8 mouse cellular contexts compared by ENCODE assay signal in genomic region chr12:103262017-103262865, GRCm38 (mm10). TPM values are rescaled to one million over a fixed set of nuclear protein-coding genes. Genes with fewer than 3 reads are reported as not detected.
A peak's percentile ranks its signal among the peaks of the same experiment; 100 is the strongest.
DNase-seq lines count a peak whose midpoint lies in the region; ATAC-seq and TF ChIP-seq lines count a peak whose summit lies in the region.

No protein-coding gene starts in this region.

- TF ChIP-seq EP300 in liver, embryonic 14.5 days (IDR thresholded peaks at IDR 0.05; ENCODE audit: low read depth): no peak

- no peaks in the 10 kb centered on the region for H3K4me1 ChIP-seq in liver, embryonic 14.5 days (replicated peaks; ENCODE audit: control insufficient read depth in 2 of 2, insufficient read depth in 2 of 2, low read length in 1 of 2)
- H3K4me1 ChIP-seq in hindbrain, embryonic 15.5 days (replicated peaks): peaks cover 5% of the 10 kb centered on the region; the same call in 1 of the 2 replicates

- no peaks in the 10 kb centered on the region for H3K36me3 ChIP-seq in liver, embryonic 14.5 days (replicated peaks; ENCODE audit: control insufficient read depth, insufficient read depth, low read depth)
- H3K36me3 ChIP-seq in hindbrain, embryonic 15.5 days: no peaks in the 10 kb centered on the region

- ATAC-seq in liver, embryonic 14.5 days (ENCODE audit: insufficient read depth): no peak
- no peak; the same call in 1 of the 2 replicates for ATAC-seq in hindbrain, embryonic 15.5 days (ENCODE audit: low FRiP score, low read depth)

- H3K27ac ChIP-seq in liver, embryonic 14.5 days: no peak overlapping the region
- peak overlapping the region; percentile 30; the same call in 1 of the 2 replicates for H3K27ac ChIP-seq in hindbrain, embryonic 15.5 days (replicated peaks)

- 45% methylated on average over 13 of the region's 13 CpGs for WGBS in liver, embryonic 14.5 days (ENCODE audit: insufficient replicate concordance)
- 52% methylated on average over 13 of the region's 13 CpGs for WGBS in hindbrain, embryonic 15.5 days

- H3K4me3 ChIP-seq in liver, embryonic 14.5 days (ENCODE audit: insufficient read depth in 1 of 2, low read depth in 2 of 2, low read length in 2 of 2): no peak overlapping the region
- no peak overlapping the region for H3K4me3 ChIP-seq in hindbrain, embryonic 15.5 days

- peak; percentile 65 for TF ChIP-seq CTCF in liver, embryonic 14.5 days (IDR thresholded peaks at IDR 0.05; ENCODE audit: low read depth)

- H3K9ac ChIP-seq in liver, embryonic 14.5 days (replicated peaks): no peak overlapping the region
- no peak overlapping the region for H3K9ac ChIP-seq in hindbrain, embryonic 15.5 days

- no peak for DNase-seq in liver, embryonic 14.5 days (ENCODE audit: low read depth in 3 of 3, low spot score in 3 of 3)
- no peak for DNase-seq in liver
- DNase-seq in adrenal gland, adult 2 months: peak; percentile 50
- DNase-seq in retina, embryonic 14.5 days (ENCODE audit: low spot score): peak; percentile 58
- no peak for DNase-seq in frontal cortex, postnatal 14 days (ENCODE audit: low spot score in 2 of 2)
- no peak for DNase-seq in layer of hippocampus, adult 9-11 months
- DNase-seq in layer of hippocampus, postnatal 14 days (ENCODE audit: low spot score in 2 of 2): no peak

- H3K9me3 ChIP-seq in liver, embryonic 14.5 days (ENCODE audit: control insufficient read depth, low read length): no peaks in the 10 kb centered on the region
- no peaks in the 10 kb centered on the region for H3K9me3 ChIP-seq in hindbrain, embryonic 15.5 days

- no peak overlapping the region for H3K4me2 ChIP-seq in liver, embryonic 14.5 days (ENCODE audit: low read depth)
- no peak overlapping the region for H3K4me2 ChIP-seq in hindbrain, embryonic 15.5 days

- H3K27me3 ChIP-seq in liver, embryonic 14.5 days (ENCODE audit: control insufficient read depth, insufficient read depth, low read length): no peaks in the 10 kb centered on the region
- no peaks in the 10 kb centered on the region for H3K27me3 ChIP-seq in hindbrain, embryonic 15.5 days

RNA-seq across cellular contexts. Expression of gene Prima1, which starts 20.3 kb away (rescaled TPM):
- polyA plus RNA-seq in liver, embryonic 14.5 days (2012; rRNA removed): not detected in 2 replicates
- not detected in 2 replicates for polyA plus RNA-seq in liver, embryonic 14.5 days (2014; fragmentation: Nextera tagmentation; extraction: Ambion mirVana)
- total RNA-seq in adrenal gland, adult 2 months (2021): 1 to 10 TPM in 1 of 2 experiments, under 1 TPM in 1; 0.75 to 2.9 TPM
- 1.1 and 2.2 TPM in 2 replicates for polyA plus RNA-seq in adrenal gland, adult 2 months (2012; rRNA removed)
- polyA plus RNA-seq in hindbrain, embryonic 15.5 days (2015; fragmentation: Nextera tagmentation; extraction: Ambion mirVana): 1.4 and 3.3 TPM in 2 replicates
- 1 to 10 TPM; 4.8 to 7.9 TPM for total RNA-seq in layer of hippocampus, postnatal 14 days (2021)

RNA-seq across cellular contexts. Expression of gene Fam181a, which starts 48.5 kb away (rescaled TPM):
- 0.09 TPM in 1 of 2 replicates, not detected in the other for polyA plus RNA-seq in liver, embryonic 14.5 days (2012; rRNA removed)
- not detected in 2 replicates for polyA plus RNA-seq in liver, embryonic 14.5 days (2014; fragmentation: Nextera tagmentation; extraction: Ambion mirVana)
- not detected for total RNA-seq in adrenal gland, adult 2 months (2021)
- 0.22 TPM in 1 of 2 replicates, not detected in the other for polyA plus RNA-seq in adrenal gland, adult 2 months (2012; rRNA removed)
- polyA plus RNA-seq in hindbrain, embryonic 15.5 days (2015; fragmentation: Nextera tagmentation; extraction: Ambion mirVana): 7.2 and 11.3 TPM in 2 replicates
- 1 to 10 TPM; 2.1 to 2.2 TPM for total RNA-seq in layer of hippocampus, postnatal 14 days (2021)

Comparison
In these comparisons a context has a peak if more than half of its experiments do, and no peak if none do; other contexts are left out.
1. DNase-seq: peak in adrenal gland, adult 2 months (single experiment) and retina, embryonic 14.5 days (single experiment); none in liver, embryonic 14.5 days (0 of 3), liver (single experiment), frontal cortex, postnatal 14 days (0 of 2), layer of hippocampus, adult 9-11 months (single experiment) and layer of hippocampus, postnatal 14 days (0 of 2).